Mouse (Mus musculus): Measurements from ENCODE around the gene Npepps.
A peak's percentile ranks its signal among the peaks of the same experiment; 100 is the strongest.

Gene Npepps

GRCm38 (mm10) chr11:97185704-97186614, 94.5 kb downstream of the Npepps start:
- no peak for DNase-seq

- DNase-seq = no peak
Measured at GRCm38 (mm10) chr11:97184875-97185274, 95.6 kb downstream of the Npepps start.

DNA sequence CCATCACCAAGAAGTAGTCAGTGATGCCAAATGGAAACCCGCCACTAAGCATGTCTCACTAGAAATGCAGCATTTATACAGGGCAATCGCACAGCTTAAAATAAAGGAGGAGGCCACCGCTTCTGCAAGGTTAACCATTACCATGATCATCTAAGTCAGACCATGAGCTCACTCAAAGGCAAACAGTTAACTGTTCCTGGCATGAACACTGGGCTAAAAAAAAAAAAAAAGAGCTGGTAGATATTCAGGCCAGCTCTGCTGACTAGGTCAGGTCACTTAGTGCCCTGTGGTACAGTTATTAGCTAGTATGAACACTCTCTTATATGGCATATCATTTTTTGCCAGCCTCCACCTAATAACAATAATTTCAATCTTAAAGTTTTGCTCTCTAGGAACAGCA, 98.0 kb downstream of the Npepps start:
- DNase-seq = no peak

GRCm38 (mm10) chr11:97181061-97181460, 99.4 kb downstream of the Npepps start:
- DNase-seq = no peak

DNA sequence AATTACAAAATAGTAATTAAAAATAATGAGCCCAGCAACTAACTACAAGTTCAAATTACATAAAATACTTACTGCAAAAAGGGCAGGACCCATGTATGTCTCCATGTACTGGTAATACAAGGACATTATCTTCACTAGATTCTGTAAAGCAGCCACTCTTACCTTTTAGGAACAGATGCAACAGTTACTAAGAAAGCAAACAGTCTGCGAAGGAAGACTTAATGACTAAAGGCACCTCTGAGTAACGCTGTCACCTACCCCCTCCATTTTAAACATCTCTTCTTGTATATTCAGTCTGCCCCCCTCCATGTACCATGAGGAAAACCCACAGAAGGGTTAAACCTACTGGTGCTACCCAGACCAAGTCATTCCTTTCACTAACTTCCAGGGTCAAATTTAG, 102.2 kb downstream of the Npepps start:
- DNase-seq = no peak

- DNase-seq = peak; percentile 42 to 70
Measured at GRCm38 (mm10) chr11:97176851-97177250, 103.6 kb downstream of the Npepps start.

DNA sequence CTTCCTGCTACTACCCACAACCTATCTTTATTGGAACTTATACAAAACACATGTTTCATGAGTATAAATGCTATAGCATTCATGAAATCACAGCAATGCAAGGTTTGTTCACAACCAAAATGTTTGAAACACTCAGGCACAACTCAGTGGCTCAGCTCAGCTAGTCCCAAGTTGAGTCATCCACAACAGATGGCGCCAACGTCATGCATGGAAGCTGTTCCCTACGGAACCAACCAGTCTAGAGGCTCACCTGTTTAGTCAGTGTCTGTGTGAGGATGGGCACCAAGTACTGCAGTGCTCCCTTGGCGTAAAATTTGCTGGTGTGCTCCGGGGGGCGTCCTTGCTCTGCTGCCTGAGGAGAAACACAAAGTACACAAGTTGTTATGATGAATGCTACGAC, 104.9 kb downstream of the Npepps start:
- DNase-seq = peak; percentile 41 to 42

DNA sequence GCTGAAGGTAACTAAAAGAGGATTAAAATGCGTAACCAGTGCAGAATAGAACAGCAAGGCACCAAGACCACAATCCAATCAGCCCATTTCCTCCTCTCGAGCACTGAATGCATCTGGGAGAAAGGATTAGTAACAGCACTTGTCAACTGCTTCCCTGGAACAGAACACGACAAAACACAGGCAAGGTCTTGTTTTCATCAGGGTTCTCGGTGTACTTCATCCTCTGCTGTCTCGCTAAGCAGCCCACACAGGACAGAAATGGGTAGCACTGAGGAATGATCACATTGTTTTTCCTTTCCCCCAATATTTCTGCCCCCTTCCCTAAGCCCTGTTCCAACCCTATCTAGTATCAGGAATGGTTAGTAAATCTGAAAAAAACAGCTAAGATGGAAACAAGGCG, 120.1 kb downstream of the Npepps start:
- DNase-seq = no peak

DNA sequence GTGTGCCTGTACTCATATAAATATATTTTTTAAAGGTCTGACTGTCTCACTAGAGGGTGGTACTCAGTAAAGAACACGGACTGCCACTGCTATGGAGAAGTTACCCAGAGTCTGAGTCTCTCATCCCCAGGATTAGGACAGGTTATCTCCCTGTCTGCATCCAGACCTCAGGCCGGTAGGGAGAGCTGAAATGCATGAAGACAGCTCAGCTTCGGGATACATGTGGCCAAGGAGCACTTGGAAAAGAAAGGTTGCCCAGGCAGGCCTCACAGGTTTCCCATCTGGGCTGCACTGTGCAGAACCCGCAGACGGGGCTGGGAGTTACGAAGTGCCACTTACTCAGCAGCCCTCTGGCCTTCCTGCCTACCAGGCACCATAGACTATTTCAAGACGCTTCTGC, 123.4 kb downstream of the Npepps start:
- DNase-seq = no peak
